Mouse (Mus musculus): ENCODE measurements at regions not wholly inside any gene's neighbourhood (a gene's known extent, or its start where the extent isn't known, plus 50 kb on each side); places are given as distances from the start of the nearest gene placed in this dataset.

DNA sequence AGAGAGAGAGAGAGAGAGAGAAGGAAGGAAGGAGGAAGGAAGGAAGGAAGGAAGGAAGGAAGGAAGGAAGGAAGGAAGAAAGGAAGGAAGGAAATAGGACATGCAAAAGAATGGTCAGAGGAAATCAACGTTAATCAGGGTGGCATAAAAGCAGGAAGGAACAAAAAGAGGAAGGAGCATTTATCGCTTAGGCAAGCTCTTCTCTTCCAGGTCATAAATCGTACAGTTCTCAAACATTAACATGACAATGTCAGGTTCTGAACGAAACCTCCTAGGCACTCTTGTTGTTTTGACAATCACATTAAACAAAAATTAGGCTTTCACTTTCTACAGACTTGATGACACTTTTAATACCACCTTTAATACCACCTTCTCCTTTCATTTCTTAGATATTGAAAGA, 594.0 kb downstream of the Efna5 start:
- Histone ChIP-seq H3K4me2 (replicated peaks; ENCODE audit: low read depth, low read length) (no peak overlapping the region), H3K9ac (ENCODE audit: low read depth, low read length) (no peak overlapping the region), H3K27me3 (ENCODE audit: control insufficient read depth, insufficient read depth, low read length) (no peaks in the 10 kb centered on the region), H3K36me3 (ENCODE audit: control insufficient read depth, insufficient read depth, low read length) (no peaks in the 10 kb centered on the region), H3K4me3 (ENCODE audit: low read depth, low read length) (no peak overlapping the region), H3K4me1 (replicated peaks; ENCODE audit: control insufficient read depth, insufficient read depth, low read length) (no peaks in the 10 kb centered on the region), H3K9me3 (ENCODE audit: control insufficient read depth, low read length) (no peaks in the 10 kb centered on the region), H3K27ac (ENCODE audit: low read depth, low read length) (no peak overlapping the region)
- WGBS: 86% methylated on average over 4 of the region's 4 CpGs
- no peak for DNase-seq (ENCODE audit: low spot score)
- no peak for ATAC-seq (ENCODE audit: low FRiP score)

GRCm38 (mm10) chr17:62286086-62287080, 594.7 kb downstream of the Efna5 start:
- no peaks in the 10 kb centered on the region for H3K4me1 ChIP-seq (replicated peaks; ENCODE audit: control insufficient read depth, insufficient read depth, low read length)
- H3K36me3 ChIP-seq (ENCODE audit: control insufficient read depth, insufficient read depth, low read length): no peaks in the 10 kb centered on the region
- H3K4me3 ChIP-seq (ENCODE audit: low read depth, low read length): no peak overlapping the region
- H3K9ac ChIP-seq (ENCODE audit: low read depth, low read length): no peak overlapping the region
- no peak overlapping the region for H3K4me2 ChIP-seq (replicated peaks; ENCODE audit: low read depth, low read length)
- no peak overlapping the region for H3K27ac ChIP-seq (ENCODE audit: low read depth, low read length)
- no peak for ATAC-seq (ENCODE audit: low FRiP score)
- no peaks in the 10 kb centered on the region for H3K9me3 ChIP-seq (ENCODE audit: control insufficient read depth, low read length)
- WGBS: 81% methylated on average over 12 of the region's 12 CpGs
- no peak for DNase-seq (ENCODE audit: low spot score)
- H3K27me3 ChIP-seq (ENCODE audit: control insufficient read depth, insufficient read depth, low read length): no peaks in the 10 kb centered on the region

DNA sequence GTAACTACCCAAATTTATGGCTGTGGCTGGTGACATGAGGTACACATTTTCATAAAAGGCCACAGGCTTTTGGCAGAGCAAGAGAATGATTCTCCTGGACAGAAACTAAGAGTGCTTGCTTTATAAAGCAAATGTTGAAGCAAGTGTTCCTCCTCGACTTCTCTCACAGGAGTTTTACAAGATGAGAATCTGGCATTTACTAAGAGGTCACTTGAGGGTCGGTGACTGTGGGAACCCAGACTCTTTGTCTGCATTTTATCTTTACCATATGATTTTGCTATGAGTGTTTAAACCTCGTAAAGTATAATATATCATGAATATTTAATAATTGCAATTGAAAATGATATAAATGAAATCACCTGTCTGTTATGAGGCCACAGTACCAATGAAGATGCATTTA, 600.9 kb downstream of the Efna5 start:
- H3K36me3 ChIP-seq (ENCODE audit: control insufficient read depth, insufficient read depth, low read length): no peaks in the 10 kb centered on the region
- H3K4me1 ChIP-seq (replicated peaks; ENCODE audit: control insufficient read depth, insufficient read depth, low read length): no peaks in the 10 kb centered on the region
- H3K4me3 ChIP-seq (ENCODE audit: low read depth, low read length): no peak overlapping the region
- H3K27me3 ChIP-seq (ENCODE audit: control insufficient read depth, insufficient read depth, low read length): no peaks in the 10 kb centered on the region
- WGBS: 55% methylated on average over 3 of the region's 3 CpGs
- H3K27ac ChIP-seq (ENCODE audit: low read depth, low read length): no peak overlapping the region
- H3K9ac ChIP-seq (ENCODE audit: low read depth, low read length): no peak overlapping the region
- no peak for ATAC-seq (ENCODE audit: low FRiP score)
- no peaks in the 10 kb centered on the region for H3K9me3 ChIP-seq (ENCODE audit: control insufficient read depth, low read length)
- DNase-seq (ENCODE audit: low spot score): no peak
- no peak overlapping the region for H3K4me2 ChIP-seq (replicated peaks; ENCODE audit: low read depth, low read length)

- DNase-seq (ENCODE audit: low spot score) (no peak), ATAC-seq (ENCODE audit: low FRiP score) (no peak)
- Histone ChIP-seq H3K9me3 (ENCODE audit: control insufficient read depth, low read length) (no peaks in the 10 kb centered on the region), H3K36me3 (ENCODE audit: control insufficient read depth, insufficient read depth, low read length) (no peaks in the 10 kb centered on the region), H3K4me1 (replicated peaks; ENCODE audit: control insufficient read depth, insufficient read depth, low read length) (no peaks in the 10 kb centered on the region), H3K27me3 (ENCODE audit: control insufficient read depth, insufficient read depth, low read length) (no peaks in the 10 kb centered on the region), H3K27ac (ENCODE audit: low read depth, low read length) (no peak overlapping the region), H3K9ac (ENCODE audit: low read depth, low read length) (no peak overlapping the region), H3K4me2 (replicated peaks; ENCODE audit: low read depth, low read length) (no peak overlapping the region), H3K4me3 (ENCODE audit: low read depth, low read length) (no peak overlapping the region)
- WGBS: 77% methylated on average over 7 of the region's 7 CpGs
Observed at GRCm38 (mm10) chr17:62271399-62271798, 609.7 kb downstream of the Efna5 start.

GRCm38 (mm10) chr17:62269279-62269678, 611.8 kb downstream of the Efna5 start:
- H3K4me1 ChIP-seq (replicated peaks; ENCODE audit: control insufficient read depth, insufficient read depth, low read length): no peaks in the 10 kb centered on the region
- no peaks in the 10 kb centered on the region for H3K36me3 ChIP-seq (ENCODE audit: control insufficient read depth, insufficient read depth, low read length)
- no peak overlapping the region for H3K27ac ChIP-seq (ENCODE audit: low read depth, low read length)
- no peak overlapping the region for H3K4me2 ChIP-seq (replicated peaks; ENCODE audit: low read depth, low read length)
- 94% methylated on average over 4 of the region's 4 CpGs for WGBS
- ATAC-seq (ENCODE audit: low FRiP score) (no peak), DNase-seq (ENCODE audit: low spot score) (no peak)
- H3K9me3 ChIP-seq (ENCODE audit: control insufficient read depth, low read length): no peaks in the 10 kb centered on the region
- no peak overlapping the region for H3K4me3 ChIP-seq (ENCODE audit: low read depth, low read length)
- no peaks in the 10 kb centered on the region for H3K27me3 ChIP-seq (ENCODE audit: control insufficient read depth, insufficient read depth, low read length)
- H3K9ac ChIP-seq (ENCODE audit: low read depth, low read length): no peak overlapping the region

DNA sequence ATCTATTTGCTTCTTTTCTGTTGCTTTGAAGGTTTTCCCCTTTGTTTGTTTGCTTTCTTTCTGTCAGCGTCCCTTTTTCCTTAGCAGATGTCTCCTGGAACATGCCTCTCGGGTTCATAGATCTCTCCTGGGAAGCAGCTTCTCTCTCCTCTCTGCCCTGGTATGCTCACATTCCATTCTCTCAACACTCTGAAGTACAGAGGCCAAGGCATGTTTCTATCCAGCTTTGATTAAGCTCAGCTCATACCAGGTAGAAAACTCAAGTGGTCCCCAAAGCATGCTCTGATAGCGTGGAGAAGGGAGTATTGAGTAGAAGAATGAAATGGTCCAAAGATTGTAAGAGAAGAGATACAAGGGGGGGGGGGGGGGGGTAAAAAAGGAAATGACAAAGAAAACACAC, 627.7 kb downstream of the Efna5 start:
- Histone ChIP-seq H3K27ac (ENCODE audit: low read depth, low read length) (no peak overlapping the region), H3K36me3 (ENCODE audit: control insufficient read depth, insufficient read depth, low read length) (no peaks in the 10 kb centered on the region), H3K9ac (ENCODE audit: low read depth, low read length) (no peak overlapping the region), H3K9me3 (ENCODE audit: control insufficient read depth, low read length) (no peaks in the 10 kb centered on the region), H3K4me1 (replicated peaks; ENCODE audit: control insufficient read depth, insufficient read depth, low read length) (no peaks in the 10 kb centered on the region), H3K4me2 (replicated peaks; ENCODE audit: low read depth, low read length) (no peak overlapping the region), H3K27me3 (ENCODE audit: control insufficient read depth, insufficient read depth, low read length) (no peaks in the 10 kb centered on the region), H3K4me3 (ENCODE audit: low read depth, low read length) (no peak overlapping the region)
- WGBS: 48% methylated on average over 3 of the region's 3 CpGs
- DNase-seq (ENCODE audit: low spot score) (no peak), ATAC-seq (ENCODE audit: low FRiP score) (no peak)

GRCm38 (mm10) chr17:62248011-62248410, 633.1 kb downstream of the Efna5 start:
- H3K27ac ChIP-seq (ENCODE audit: low read depth, low read length): no peak overlapping the region
- no peaks in the 10 kb centered on the region for H3K4me1 ChIP-seq (replicated peaks; ENCODE audit: control insufficient read depth, insufficient read depth, low read length)
- no peak overlapping the region for H3K4me3 ChIP-seq (ENCODE audit: low read depth, low read length)
- H3K9ac ChIP-seq (ENCODE audit: low read depth, low read length): no peak overlapping the region
- H3K9me3 ChIP-seq (ENCODE audit: control insufficient read depth, low read length): no peaks in the 10 kb centered on the region
- no peaks in the 10 kb centered on the region for H3K36me3 ChIP-seq (ENCODE audit: control insufficient read depth, insufficient read depth, low read length)
- 19% methylated on average over 3 of the region's 3 CpGs for WGBS
- no peaks in the 10 kb centered on the region for H3K27me3 ChIP-seq (ENCODE audit: control insufficient read depth, insufficient read depth, low read length)
- H3K4me2 ChIP-seq (replicated peaks; ENCODE audit: low read depth, low read length): no peak overlapping the region
- ATAC-seq (ENCODE audit: low FRiP score) (no peak), DNase-seq (ENCODE audit: low spot score) (no peak)

- Histone ChIP-seq H3K4me3 (ENCODE audit: low read depth, low read length) (no peak overlapping the region), H3K27me3 (ENCODE audit: control insufficient read depth, insufficient read depth, low read length) (no peaks in the 10 kb centered on the region), H3K36me3 (ENCODE audit: control insufficient read depth, insufficient read depth, low read length) (no peaks in the 10 kb centered on the region), H3K27ac (ENCODE audit: low read depth, low read length) (no peak overlapping the region), H3K9ac (ENCODE audit: low read depth, low read length) (no peak overlapping the region), H3K4me2 (replicated peaks; ENCODE audit: low read depth, low read length) (no peak overlapping the region), H3K4me1 (replicated peaks; ENCODE audit: control insufficient read depth, insufficient read depth, low read length) (no peaks in the 10 kb centered on the region), H3K9me3 (ENCODE audit: control insufficient read depth, low read length) (no peaks in the 10 kb centered on the region)
- DNase-seq (ENCODE audit: low spot score) (peak; percentile 27), ATAC-seq (ENCODE audit: low FRiP score) (peak; percentile 38; the same call in 1 of the 2 replicates)
- 24% methylated on average over 4 of the region's 4 CpGs for WGBS
Observed at GRCm38 (mm10) chr17:62246650-62247049, 634.5 kb downstream of the Efna5 start.

- H3K27ac ChIP-seq (ENCODE audit: low read depth, low read length): no peak overlapping the region
- H3K4me1 ChIP-seq (replicated peaks; ENCODE audit: control insufficient read depth, insufficient read depth, low read length): no peaks in the 10 kb centered on the region
- ATAC-seq (ENCODE audit: low FRiP score) (no peak), DNase-seq (ENCODE audit: low spot score) (no peak)
- no peak overlapping the region for H3K9ac ChIP-seq (ENCODE audit: low read depth, low read length)
- H3K27me3 ChIP-seq (ENCODE audit: control insufficient read depth, insufficient read depth, low read length): no peaks in the 10 kb centered on the region
- no peak overlapping the region for H3K4me2 ChIP-seq (replicated peaks; ENCODE audit: low read depth, low read length)
- no peaks in the 10 kb centered on the region for H3K36me3 ChIP-seq (ENCODE audit: control insufficient read depth, insufficient read depth, low read length)
- H3K4me3 ChIP-seq (ENCODE audit: low read depth, low read length): no peak overlapping the region
- no peaks in the 10 kb centered on the region for H3K9me3 ChIP-seq (ENCODE audit: control insufficient read depth, low read length)
Observed at GRCm38 (mm10) chr17:62230939-62231338, 650.2 kb downstream of the Efna5 start.

All from hindbrain, embryonic 11.5 days (tissue).